ENCODE assay signal across 26 mouse cellular contexts in genomic region chrX:152177897-152178296, GRCm38 (mm10). TPM values are rescaled to one million over a fixed set of nuclear protein-coding genes. Genes with fewer than 3 reads are reported as not detected.
DNase-seq lines count a peak whose midpoint lies in the region; ATAC-seq and TF ChIP-seq lines count a peak whose summit lies in the region.
"Had no signal": no experiment of that assay in that cellular context is flagged by ENCODE, and none has a peak within 500 bp of the region (broad histone marks: within the 10 kb centered on the region; RNA-seq: fewer than 3 reads in every experiment).

No protein-coding gene starts in this region.

- peak; percentile 95 for ATAC-seq in cerebellum, adult (ENCODE audit: insufficient number of reproducible peaks, low FRiP score, low TSS enrichment)
- no peak for ATAC-seq in megakaryocyte, adult 5-6 weeks (ENCODE audit: poor library complexity, severe bottlenecking)

- peaks cover 34% of the 10 kb centered on the region for H3K4me1 ChIP-seq in cerebellum, adult 2 months (ENCODE audit: control insufficient read depth, insufficient read depth, low read length)
- H3K4me1 ChIP-seq: forebrain, embryonic 13.5 days; hindbrain, embryonic 12.5 days; intestine, embryonic 15.5 days; midbrain, embryonic 12.5 days; neural tube, embryonic 13.5 days had no signal

- no peak for DNase-seq in cerebellum, postnatal 4 days (ENCODE audit: low spot score in 2 of 2)
- peak; percentile 47 for DNase-seq in Muller cell, postnatal 12 days (ENCODE audit: inconsistent ontology term)
- peak; percentile 77 to 86 for DNase-seq in cerebellum, adult 2 months
- DNase-seq in cerebellum, postnatal 14 days: peak; percentile 78 to 81
- DNase-seq in gastrocnemius, adult 2 months: no peak
- DNase-seq in ovary, postnatal 14 days (ENCODE audit: low spot score): no peak
- DNase-seq: adrenal gland, postnatal 25 days; gastrocnemius, postnatal 14 days; heart, postnatal 36 days; kidney, adult 2 months; kidney, postnatal 36 days; lung, postnatal 36 days; thymus, adult 2 months; thymus, postnatal 36 days had no signal

- peak overlapping the region; percentile 99 for H3K27ac ChIP-seq in cerebellum, adult 2 months (ENCODE audit: insufficient read depth, low read length)
- no peak overlapping the region for H3K27ac ChIP-seq in gastrocnemius, adult 2 months
- H3K27ac ChIP-seq: forebrain, embryonic 13.5 days; heart, embryonic 10.5 days; hindbrain, embryonic 12.5 days; hindbrain, postnatal 0 days; intestine, embryonic 15.5 days; midbrain, embryonic 12.5 days; neural tube, embryonic 13.5 days; stomach, postnatal 0 days had no signal

- no peak for TF ChIP-seq POLR2A in cerebellum, adult 2 months (IDR thresholded peaks at IDR 0.05; ENCODE audit: borderline replicate concordance, insufficient read depth, low read length)

- TF ChIP-seq CTCF in cerebellum, adult 2 months (IDR thresholded peaks at IDR 0.05; ENCODE audit: borderline replicate concordance, insufficient read depth, low read depth, low read length): no peak
- no peak for TF ChIP-seq CTCF in gastrocnemius, adult 2 months (IDR thresholded peaks at IDR 0.05)

- 27% methylated on average over 2 of the region's 2 CpGs for whole genome bisulfite sequencing in cerebellum, adult 2 months

- no peak overlapping the region for H3K4me3 ChIP-seq in cerebellum, adult 2 months (replicated peaks; ENCODE audit: insufficient read depth, low read depth, low read length)
- no peak overlapping the region for H3K4me3 ChIP-seq in gastrocnemius, adult 2 months
- H3K4me3 ChIP-seq: forebrain, embryonic 13.5 days; heart, embryonic 10.5 days; heart, embryonic 15.5 days; hindbrain, embryonic 12.5 days; intestine, embryonic 15.5 days; midbrain, embryonic 12.5 days; neural tube, embryonic 13.5 days had no signal

- H3K27me3 ChIP-seq in cerebellum, adult 2 months (ENCODE audit: control insufficient read depth, insufficient read depth, low read length): no peaks in the 10 kb centered on the region
- H3K27me3 ChIP-seq: CH12.LX; intestine, embryonic 15.5 days had no signal

- intact Hi-C loops in gastrocnemius, adult 2 months (cut with DNase I): loop anchor here (5.0 kb wide), 2 partner anchors 46 to 54 kb away; partner anchors contain the start of gene Kdm5c

RNA-seq across cellular contexts. Expression of gene Iqsec2, which starts 33.8 kb away (rescaled TPM):
- polyA plus RNA-seq in cerebellum, adult 2 months (2012; rRNA removed): 79.8 and 84.7 TPM in 2 replicates
- total RNA-seq in gastrocnemius, adult 2 months (2021): 10 to 100 TPM; 12.5 to 33.5 TPM
- 9.0 and 10.5 TPM in 2 replicates for total RNA-seq in megakaryocyte, adult 5-6 weeks (2015)
- 5.1 and 8.7 TPM in 2 replicates for total RNA-seq in megakaryocyte, adult 5-6 weeks (2017)

RNA-seq across cellular contexts. Expression of gene Kdm5c, which starts 54.9 kb away (rescaled TPM):
- 32.0 and 45.3 TPM in 2 replicates for polyA plus RNA-seq in cerebellum, adult 2 months (2012; rRNA removed)
- 10 to 100 TPM; 19.4 to 33.7 TPM for total RNA-seq in gastrocnemius, adult 2 months (2021)
- 21.1 and 21.9 TPM in 2 replicates for total RNA-seq in megakaryocyte, adult 5-6 weeks (2015)
- total RNA-seq in megakaryocyte, adult 5-6 weeks (2017): 29.1 and 31.0 TPM in 2 replicates

Comparison
In these comparisons a context has a peak if more than half of its experiments do, and no peak if none do; other contexts are left out.
1. DNase-seq: peak in Muller cell, postnatal 12 days (single experiment), cerebellum, adult 2 months (2 of 2) and cerebellum, postnatal 14 days (2 of 2); none in cerebellum, postnatal 4 days (0 of 2), gastrocnemius, adult 2 months (single experiment) and ovary, postnatal 14 days (single experiment).